Mouse (Mus musculus): ENCODE measurements around the gene Fbf1. TPM values are rescaled to one million over a fixed set of nuclear protein-coding genes. Genes with fewer than 3 reads are reported as not detected.

Gene Fbf1
- 77.4 and 87.4 TPM in 2 replicates for polyA plus RNA-seq (2015; fragmentation: Nextera tagmentation; extraction: Ambion mirVana)

DNA sequence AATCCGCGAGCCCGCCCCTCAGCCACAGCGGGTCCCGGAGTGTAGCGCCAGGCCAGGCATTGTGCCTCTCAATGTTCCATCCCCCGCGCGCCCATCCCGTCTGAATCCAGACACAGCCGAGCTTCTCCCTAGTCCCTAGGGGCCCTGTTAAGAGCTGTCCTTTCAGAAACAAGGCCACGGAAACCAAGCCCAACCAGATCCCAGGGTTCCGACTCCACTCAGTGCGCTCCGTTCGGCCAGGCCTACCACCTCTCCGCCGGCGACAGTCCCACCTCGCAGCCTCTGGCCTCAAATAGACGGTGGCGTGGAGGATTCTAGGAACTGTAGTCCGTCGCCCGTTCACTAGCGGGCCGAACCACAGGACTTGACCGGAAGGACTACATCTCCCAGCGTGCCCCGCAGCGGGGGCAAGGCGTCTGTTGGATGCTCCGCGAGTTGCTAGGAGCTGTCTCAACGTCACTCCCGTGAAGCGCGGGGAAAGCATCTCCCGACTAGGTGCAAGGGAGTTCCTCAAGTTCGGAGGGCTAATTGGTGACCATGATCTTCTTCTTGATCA is at the start of gene Fbf1:
TSS of gene Fbf1 (minus strand) at position 283 of the 556 bp plus-strand sequence.
- peaks cover 18% of the 10 kb centered on the region for H3K36me3 ChIP-seq (ENCODE audit: control insufficient read depth, insufficient read depth)
- 0% methylated on average over 40 of the region's 40 CpGs for WGBS

DNA sequence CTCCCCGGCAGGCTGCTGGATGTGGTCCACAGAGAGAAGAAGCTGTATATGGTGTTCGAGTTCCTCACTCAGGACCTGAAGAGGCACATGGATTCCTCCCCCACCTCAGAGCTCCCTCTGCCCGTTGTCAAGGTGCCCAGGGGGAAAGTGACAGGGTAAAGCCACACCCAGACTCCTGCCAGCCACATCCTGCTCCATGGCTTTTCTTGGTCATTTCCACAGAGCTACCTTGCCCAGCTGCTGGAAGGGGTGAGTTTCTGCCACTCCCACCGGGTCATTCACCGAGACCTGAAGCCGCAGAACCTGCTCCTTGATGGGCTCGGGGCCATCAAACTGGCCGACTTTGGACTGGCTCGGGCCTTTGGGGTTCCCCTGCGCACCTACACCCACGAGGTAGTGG is 48.6 kb upstream of the Fbf1 start:
- H3K9me3 ChIP-seq (ENCODE audit: control insufficient read depth, low read length), result 0 out of 2 replicates have a peak, but pooled peaks cover 1% of the 10 kb centered on the region
- 85% methylated on average over 11 of the region's 11 CpGs for WGBS
- no peak overlapping the region for H3K27ac ChIP-seq (ENCODE audit: low read length)
- H3K4me1 ChIP-seq (replicated peaks; ENCODE audit: control insufficient read depth, insufficient read depth, low read length), result peaks cover 16% of the 10 kb centered on the region
- no peaks in the 10 kb centered on the region for H3K36me3 ChIP-seq (ENCODE audit: control insufficient read depth, insufficient read depth)
- ATAC-seq, result no peak
- H3K4me3 ChIP-seq (replicated peaks; ENCODE audit: low read length), result no peak overlapping the region
- H3K4me2 ChIP-seq (ENCODE audit: low read length), result no peak overlapping the region
- peaks cover 8% of the 10 kb centered on the region for H3K27me3 ChIP-seq (replicated peaks; ENCODE audit: control insufficient read depth, insufficient read depth, low read length)
- H3K9ac ChIP-seq (replicated peaks; ENCODE audit: low read depth, low read length), result no peak overlapping the region

More for the DNA sequence above, at the start of gene Fbf1:
- Histone ChIP-seq H3K27ac (ENCODE audit: low read length) (peak within 1 kb of the TSS; percentile 91), H3K27me3 (replicated peaks; ENCODE audit: control insufficient read depth, insufficient read depth, low read length) (no peaks in the 10 kb centered on the region), H3K9me3 (ENCODE audit: control insufficient read depth, low read length) (no peaks in the 10 kb centered on the region), H3K4me3 (replicated peaks; ENCODE audit: low read length) (peak within 1 kb of the TSS; percentile 95), H3K4me2 (ENCODE audit: low read length) (peak within 1 kb of the TSS; percentile 84), H3K9ac (replicated peaks; ENCODE audit: low read depth, low read length) (peak within 1 kb of the TSS; percentile 91), H3K4me1 (replicated peaks; ENCODE audit: control insufficient read depth, insufficient read depth, low read length) (peaks cover 17% of the 10 kb centered on the region)
- peak; percentile 99 for ATAC-seq

DNA sequence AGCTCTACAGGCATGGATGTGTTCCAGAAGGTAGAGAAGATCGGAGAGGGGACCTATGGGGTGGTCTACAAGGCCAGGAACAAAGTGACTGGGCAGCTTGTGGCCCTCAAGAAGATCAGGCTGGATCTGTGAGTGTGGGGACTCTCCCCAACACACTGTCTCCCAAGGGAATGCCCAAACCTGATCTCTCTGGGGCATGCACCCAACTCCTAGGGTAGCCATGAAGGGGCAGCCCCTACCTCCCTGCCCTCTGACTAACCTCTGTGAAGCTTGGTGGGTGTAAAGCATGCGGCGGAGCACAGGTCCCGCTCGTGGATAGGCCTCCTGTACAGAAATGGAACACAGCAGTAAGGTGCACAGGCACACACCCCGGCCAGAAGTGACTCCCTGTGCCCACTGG is 48.0 kb upstream of the Fbf1 start:
- H3K9me3 ChIP-seq (ENCODE audit: control insufficient read depth, low read length), result no peaks in the 10 kb centered on the region
- no peak overlapping the region for H3K4me2 ChIP-seq (ENCODE audit: low read length)
- no peak for ATAC-seq
- no peaks in the 10 kb centered on the region for H3K36me3 ChIP-seq (ENCODE audit: control insufficient read depth, insufficient read depth)
- H3K27ac ChIP-seq (ENCODE audit: low read length), result no peak overlapping the region
- 88% methylated on average over 6 of the region's 6 CpGs for WGBS
- no peak overlapping the region for H3K4me3 ChIP-seq (replicated peaks; ENCODE audit: low read length)
- H3K4me1 ChIP-seq (replicated peaks; ENCODE audit: control insufficient read depth, insufficient read depth, low read length), result peaks cover 16% of the 10 kb centered on the region
- H3K9ac ChIP-seq (replicated peaks; ENCODE audit: low read depth, low read length), result no peak overlapping the region
- H3K27me3 ChIP-seq (replicated peaks; ENCODE audit: control insufficient read depth, insufficient read depth, low read length), result peaks cover 2% of the 10 kb centered on the region

DNA sequence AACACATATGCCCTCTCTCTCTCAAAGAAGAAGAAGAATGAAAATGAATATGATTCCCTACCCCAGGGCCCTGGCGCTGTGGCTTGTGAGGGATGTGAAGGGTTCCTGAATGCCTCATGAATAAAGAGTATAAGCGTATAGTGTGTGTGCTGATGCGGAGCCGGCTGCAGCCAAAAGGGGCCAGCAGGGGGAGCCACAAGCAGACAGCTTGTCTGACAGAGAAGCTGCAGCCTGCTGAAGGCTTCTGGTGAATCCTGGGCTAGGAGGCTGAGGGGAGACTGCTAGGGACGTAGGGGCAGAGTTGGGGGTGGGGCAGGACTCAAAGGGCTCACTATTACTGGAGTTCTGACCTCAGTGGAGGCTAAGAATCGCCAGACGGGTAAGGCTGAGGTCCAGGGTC is 47.2 kb upstream of the Fbf1 start:
- ATAC-seq, result no peak
- no peak overlapping the region for H3K27ac ChIP-seq (ENCODE audit: low read length)
- H3K9me3 ChIP-seq (ENCODE audit: control insufficient read depth, low read length), result no peaks in the 10 kb centered on the region
- H3K4me3 ChIP-seq (replicated peaks; ENCODE audit: low read length), result no peak overlapping the region
- H3K36me3 ChIP-seq (ENCODE audit: control insufficient read depth, insufficient read depth), result no peaks in the 10 kb centered on the region
- H3K4me2 ChIP-seq (ENCODE audit: low read length), result no peak overlapping the region
- H3K9ac ChIP-seq (replicated peaks; ENCODE audit: low read depth, low read length), result no peak overlapping the region
- H3K4me1 ChIP-seq (replicated peaks; ENCODE audit: control insufficient read depth, insufficient read depth, low read length), result peaks cover 16% of the 10 kb centered on the region
- H3K27me3 ChIP-seq (replicated peaks; ENCODE audit: control insufficient read depth, insufficient read depth, low read length), result no peaks in the 10 kb centered on the region
- WGBS, result 89% methylated on average over 7 of the region's 7 CpGs

- no peaks in the 10 kb centered on the region for H3K36me3 ChIP-seq (ENCODE audit: control insufficient read depth, insufficient read depth)
- H3K9me3 ChIP-seq (ENCODE audit: control insufficient read depth, low read length), result no peaks in the 10 kb centered on the region
- no peak for ATAC-seq
- WGBS, result 88% methylated on average over 13 of the region's 13 CpGs
- H3K4me2 ChIP-seq (ENCODE audit: low read length), result no peak overlapping the region
- no peak overlapping the region for H3K27ac ChIP-seq (ENCODE audit: low read length)
- H3K4me3 ChIP-seq (replicated peaks; ENCODE audit: low read length), result no peak overlapping the region
- H3K27me3 ChIP-seq (replicated peaks; ENCODE audit: control insufficient read depth, insufficient read depth, low read length), result no peaks in the 10 kb centered on the region
- peaks cover 7% of the 10 kb centered on the region for H3K4me1 ChIP-seq (replicated peaks; ENCODE audit: control insufficient read depth, insufficient read depth, low read length)
- no peak overlapping the region for H3K9ac ChIP-seq (replicated peaks; ENCODE audit: low read depth, low read length)
These were observed 46.0 kb upstream of the Fbf1 start for GRCm38 (mm10) chr11:116213877-116214510.

DNA sequence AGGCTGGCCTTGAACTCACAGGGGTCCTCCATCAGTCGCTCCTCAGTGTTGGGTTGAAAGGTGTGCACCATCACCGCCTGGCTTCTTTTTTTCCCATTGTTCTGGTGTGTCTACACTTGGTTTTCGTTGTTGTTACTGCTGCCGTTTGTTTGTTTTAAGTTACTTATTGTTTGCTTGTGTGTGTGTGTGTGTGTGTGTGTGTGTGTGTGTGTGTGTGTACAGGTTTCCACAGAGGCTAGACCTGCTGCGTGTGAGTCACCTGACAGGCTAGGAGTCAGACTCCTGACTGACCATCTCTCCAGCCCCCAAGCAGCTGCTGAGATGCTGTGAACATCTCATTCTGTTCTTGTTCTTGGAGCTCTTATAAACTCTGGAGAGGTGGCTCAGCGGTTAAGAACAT is 44.9 kb upstream of the Fbf1 start:
- Histone ChIP-seq H3K4me1 (replicated peaks; ENCODE audit: control insufficient read depth, insufficient read depth, low read length) (no peaks in the 10 kb centered on the region), H3K9me3 (ENCODE audit: control insufficient read depth, low read length) (no peaks in the 10 kb centered on the region), H3K9ac (replicated peaks; ENCODE audit: low read depth, low read length) (no peak overlapping the region), H3K27ac (ENCODE audit: low read length) (no peak overlapping the region), H3K4me2 (ENCODE audit: low read length) (no peak overlapping the region), H3K4me3 (replicated peaks; ENCODE audit: low read length) (no peak overlapping the region), H3K27me3 (replicated peaks; ENCODE audit: control insufficient read depth, insufficient read depth, low read length) (no peaks in the 10 kb centered on the region), H3K36me3 (ENCODE audit: control insufficient read depth, insufficient read depth) (no peaks in the 10 kb centered on the region)
- ATAC-seq, result no peak
- 94% methylated on average over 6 of the region's 6 CpGs for WGBS

- H3K9me3 ChIP-seq (ENCODE audit: control insufficient read depth, low read length), result no peaks in the 10 kb centered on the region
- WGBS, result 77% methylated on average over 5 of the region's 5 CpGs
- H3K4me1 ChIP-seq (replicated peaks; ENCODE audit: control insufficient read depth, insufficient read depth, low read length), result no peaks in the 10 kb centered on the region
- no peaks in the 10 kb centered on the region for H3K27me3 ChIP-seq (replicated peaks; ENCODE audit: control insufficient read depth, insufficient read depth, low read length)
- no peak overlapping the region for H3K4me2 ChIP-seq (ENCODE audit: low read length)
- ATAC-seq, result no peak
- no peak overlapping the region for H3K9ac ChIP-seq (replicated peaks; ENCODE audit: low read depth, low read length)
- H3K4me3 ChIP-seq (replicated peaks; ENCODE audit: low read length), result no peak overlapping the region
- H3K36me3 ChIP-seq (ENCODE audit: control insufficient read depth, insufficient read depth), result peaks cover 6% of the 10 kb centered on the region
- no peak overlapping the region for H3K27ac ChIP-seq (ENCODE audit: low read length)
These were observed 42.7 kb upstream of the Fbf1 start for GRCm38 (mm10) chr11:116210696-116211095.

- H3K36me3 ChIP-seq (ENCODE audit: control insufficient read depth, insufficient read depth), result peaks cover 6% of the 10 kb centered on the region
- no peak overlapping the region for H3K27ac ChIP-seq (ENCODE audit: low read length)
- H3K9ac ChIP-seq (replicated peaks; ENCODE audit: low read depth, low read length), result no peak overlapping the region
- H3K4me3 ChIP-seq (replicated peaks; ENCODE audit: low read length), result no peak overlapping the region
- 83% methylated on average over 8 of the region's 8 CpGs for WGBS
- no peaks in the 10 kb centered on the region for H3K4me1 ChIP-seq (replicated peaks; ENCODE audit: control insufficient read depth, insufficient read depth, low read length)
- H3K9me3 ChIP-seq (ENCODE audit: control insufficient read depth, low read length), result no peaks in the 10 kb centered on the region
- ATAC-seq, result no peak
- no peak overlapping the region for H3K4me2 ChIP-seq (ENCODE audit: low read length)
- no peaks in the 10 kb centered on the region for H3K27me3 ChIP-seq (replicated peaks; ENCODE audit: control insufficient read depth, insufficient read depth, low read length)
These were observed 41.3 kb upstream of the Fbf1 start for GRCm38 (mm10) chr11:116209257-116209656.

DNA sequence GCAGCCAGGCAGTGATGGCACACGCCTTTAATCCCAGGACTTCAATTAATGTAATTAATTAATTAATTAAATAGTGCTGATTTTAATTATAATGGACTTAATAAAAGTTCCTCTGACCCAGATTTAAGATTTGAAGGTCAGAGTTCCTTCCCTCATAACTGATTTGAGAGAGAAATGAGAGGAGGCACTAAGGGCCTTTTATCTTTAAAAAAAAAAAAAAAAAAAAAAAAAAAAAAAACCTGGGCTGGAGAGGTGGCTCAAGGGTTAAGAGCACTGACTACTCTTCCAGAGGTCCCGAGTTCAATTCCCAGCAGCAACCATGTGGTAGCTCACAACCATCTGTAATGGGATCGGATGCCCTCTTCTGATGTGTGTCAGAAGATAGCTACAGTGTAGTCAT is 40.7 kb upstream of the Fbf1 start:
- 76% methylated on average over 3 of the region's 3 CpGs for WGBS
- Histone ChIP-seq H3K4me2 (ENCODE audit: low read length) (no peak overlapping the region), H3K9ac (replicated peaks; ENCODE audit: low read depth, low read length) (no peak overlapping the region), H3K27me3 (replicated peaks; ENCODE audit: control insufficient read depth, insufficient read depth, low read length) (no peaks in the 10 kb centered on the region), H3K27ac (ENCODE audit: low read length) (no peak overlapping the region), H3K9me3 (ENCODE audit: control insufficient read depth, low read length) (no peaks in the 10 kb centered on the region), H3K4me3 (replicated peaks; ENCODE audit: low read length) (no peak overlapping the region), H3K4me1 (replicated peaks; ENCODE audit: control insufficient read depth, insufficient read depth, low read length) (no peaks in the 10 kb centered on the region), H3K36me3 (ENCODE audit: control insufficient read depth, insufficient read depth) (peaks cover 6% of the 10 kb centered on the region)
- no peak for ATAC-seq
